Mouse (Mus musculus): ENCODE measurements around the gene Slc16a14.
"Not testable (repeated sequence)": the region's sequence is repeated elsewhere in the genome, so short reads cannot be mapped to it uniquely, and the experiment has no call there.

The Slc16a14 gene

DNA sequence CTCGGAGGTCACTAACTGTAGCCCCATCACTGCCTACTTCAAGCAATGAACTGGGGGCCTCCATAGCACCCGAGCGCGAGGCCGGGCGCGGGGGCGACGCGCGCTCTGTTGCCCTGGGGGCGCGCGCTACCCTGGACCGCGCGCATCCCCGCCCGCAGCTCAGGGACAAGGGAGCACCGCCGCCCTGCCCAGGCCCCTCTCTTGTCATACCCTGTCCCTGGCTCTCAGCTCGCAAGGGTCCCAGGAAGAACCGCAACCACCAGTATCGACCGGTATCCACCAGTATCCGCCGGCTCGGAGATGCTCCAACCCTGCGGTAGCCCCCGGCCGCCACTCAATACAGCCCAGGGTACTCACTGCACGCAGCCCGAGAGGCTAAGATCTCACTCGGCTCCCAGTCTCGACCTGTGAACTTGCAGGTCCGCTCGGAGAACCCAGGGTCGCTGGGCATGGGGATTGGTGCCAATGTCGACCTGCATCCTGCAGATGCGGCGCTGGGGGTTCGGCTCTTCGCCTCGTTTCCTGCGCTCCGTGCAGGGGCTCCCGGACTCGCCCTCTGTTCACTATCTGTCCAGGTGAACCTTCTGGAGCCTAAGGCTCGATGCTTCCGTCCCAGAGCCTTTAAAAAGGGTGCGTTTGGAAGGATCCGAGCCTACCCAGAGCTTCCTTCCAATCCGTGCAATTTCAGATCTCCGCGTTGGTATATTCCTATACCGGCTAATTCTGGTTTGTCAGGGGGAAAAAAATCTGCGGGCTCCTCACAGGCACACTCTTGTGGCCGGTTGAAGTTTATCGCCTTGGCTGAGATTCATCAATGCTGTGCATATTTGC is at the start of gene Slc16a14:
Gene Slc16a14 (minus strand): TSS at position 632 of the 831 bp plus-strand sequence.
- peak; percentile 69 for DNase-seq (ENCODE audit: extremely low spot score)

- not testable (repeated sequence) for DNase-seq (ENCODE audit: extremely low spot score)
Measured at GRCm38 (mm10) chr1:84961779-84962178, 26.8 kb upstream of the Slc16a14 start.

DNA sequence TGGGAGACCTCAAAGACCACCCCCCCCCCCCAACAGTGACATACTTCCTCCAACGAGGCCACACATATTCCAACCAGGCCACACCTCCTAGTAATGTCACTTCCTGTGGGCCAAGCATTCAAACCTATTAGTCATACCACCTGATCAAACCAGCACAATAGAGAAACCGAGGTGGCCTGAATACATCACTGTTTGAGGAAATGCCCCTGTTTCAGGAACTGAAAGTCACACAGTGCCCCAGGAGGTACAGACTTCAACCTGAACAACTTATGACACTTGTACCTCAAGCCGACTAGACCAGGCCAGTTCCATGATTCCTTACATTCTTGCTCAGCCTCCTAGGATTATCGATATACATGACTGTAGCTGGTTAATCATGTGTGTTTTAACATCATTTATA is 22.8 kb upstream of the Slc16a14 start:
- DNase-seq (ENCODE audit: extremely low spot score), result not testable (repeated sequence)

GRCm38 (mm10) chr1:84956771-84957170 is 21.8 kb upstream of the Slc16a14 start:
- not testable (repeated sequence) for DNase-seq (ENCODE audit: extremely low spot score)

DNA sequence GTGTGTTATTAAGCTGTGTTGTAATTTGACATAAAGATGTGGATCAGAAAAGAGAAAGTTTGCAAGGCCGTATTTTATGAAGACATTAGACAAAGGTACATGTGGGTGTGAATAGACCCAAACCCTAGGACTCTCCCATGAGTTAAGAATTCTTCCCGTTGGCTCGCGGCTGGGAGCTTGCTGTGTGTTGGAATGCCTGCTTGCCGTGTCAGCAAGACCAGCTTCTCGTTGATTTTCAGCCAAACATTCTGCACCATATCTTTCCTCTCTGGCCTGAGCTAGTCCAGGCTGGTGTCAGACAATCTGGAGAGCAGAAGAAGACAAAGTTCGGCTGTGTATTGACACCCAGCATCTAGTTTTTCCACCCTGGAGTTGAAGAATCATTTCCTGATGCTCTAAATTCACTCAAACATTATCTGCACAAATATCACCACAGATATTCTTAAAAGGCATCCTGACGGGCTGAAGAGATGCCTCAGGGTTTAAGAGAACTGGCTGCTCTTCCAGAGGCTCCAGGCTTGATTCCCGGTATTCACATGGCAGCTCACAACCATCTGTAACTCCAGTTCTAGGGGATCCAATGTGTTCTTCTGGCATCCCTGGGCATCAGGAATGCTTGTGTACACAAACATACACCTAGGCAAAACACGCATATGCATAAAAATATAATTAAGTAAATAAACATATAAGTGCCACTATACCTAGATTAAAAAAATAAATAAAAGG is 17.7 kb upstream of the Slc16a14 start:
- no peak for DNase-seq (ENCODE audit: extremely low spot score)

GRCm38 (mm10) chr1:84951566-84951965 is 16.6 kb upstream of the Slc16a14 start:
- no peak for DNase-seq (ENCODE audit: extremely low spot score)

GRCm38 (mm10) chr1:84947390-84947789 is 12.5 kb upstream of the Slc16a14 start:
- no peak for DNase-seq (ENCODE audit: extremely low spot score)

- DNase-seq (ENCODE audit: extremely low spot score), result no peak
Measured at GRCm38 (mm10) chr1:84945950-84946349, 11.0 kb upstream of the Slc16a14 start.

DNA sequence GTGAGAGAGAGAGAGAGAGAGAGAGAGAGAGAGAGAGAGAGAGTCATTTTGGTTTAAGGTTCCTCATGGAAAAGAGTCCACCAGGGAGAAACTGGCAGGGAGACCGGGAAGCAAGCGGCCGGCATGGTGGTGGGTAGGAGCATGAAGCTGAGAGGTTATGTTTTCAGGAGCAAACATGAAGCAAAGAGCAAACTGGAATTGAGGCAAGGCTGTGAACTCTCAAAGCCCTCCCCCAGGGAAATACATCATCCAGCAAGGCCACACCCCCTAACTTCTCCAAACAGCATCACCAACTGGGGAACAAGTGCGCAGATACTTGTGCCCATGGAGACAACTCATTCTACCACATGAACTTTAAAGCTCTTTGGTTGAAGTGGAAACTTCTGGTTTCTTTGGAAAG is 8.6 kb upstream of the Slc16a14 start:
- DNase-seq (ENCODE audit: extremely low spot score), result no peak

GRCm38 (mm10) chr1:84942666-84943065 is 7.7 kb upstream of the Slc16a14 start:
- no peak for DNase-seq (ENCODE audit: extremely low spot score)

- no peak for DNase-seq (ENCODE audit: extremely low spot score)
Measured at GRCm38 (mm10) chr1:84940322-84940721, 5.4 kb upstream of the Slc16a14 start.

GRCm38 (mm10) chr1:84939466-84939865 is 4.5 kb upstream of the Slc16a14 start:
- DNase-seq (ENCODE audit: extremely low spot score), result no peak

DNA sequence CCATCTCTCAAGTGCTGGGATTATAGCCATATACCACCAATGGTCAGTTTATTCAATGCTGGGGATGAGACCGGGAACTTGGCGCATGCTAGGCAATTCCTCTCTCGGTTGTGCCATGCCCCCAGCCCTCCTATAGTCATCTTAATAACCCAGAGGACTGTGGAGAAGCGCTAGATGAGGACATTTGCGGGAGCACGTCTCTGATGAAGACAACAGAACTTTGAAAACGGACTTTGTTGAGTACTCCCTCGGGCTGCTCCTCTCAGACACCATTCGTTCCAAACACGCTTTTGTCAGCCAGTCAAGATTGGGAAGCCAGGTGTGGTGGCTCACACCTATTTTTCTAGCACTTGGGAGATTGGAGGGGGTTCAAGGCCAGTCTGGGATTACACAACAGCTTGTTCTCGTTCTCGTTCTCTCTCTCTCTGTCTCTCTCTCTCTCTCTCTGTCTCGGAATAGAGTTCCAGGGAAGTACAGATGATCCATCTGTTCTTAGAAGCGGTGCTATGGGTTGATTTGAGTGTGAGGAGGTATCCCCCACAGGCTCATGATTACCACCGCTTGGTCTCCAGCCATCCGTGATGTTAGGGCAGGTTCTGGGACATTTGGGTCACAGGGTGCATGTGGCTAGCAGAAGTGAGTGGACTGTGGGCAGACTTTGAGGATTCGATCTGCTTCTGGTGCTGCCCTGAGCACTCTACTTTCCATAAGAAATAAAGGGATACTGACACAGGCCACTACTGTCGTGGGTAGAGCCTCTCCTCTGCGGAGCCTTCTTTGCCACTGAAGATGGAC is 2.0 kb upstream of the Slc16a14 start:
- DNase-seq (ENCODE audit: extremely low spot score), result no peak

DNA sequence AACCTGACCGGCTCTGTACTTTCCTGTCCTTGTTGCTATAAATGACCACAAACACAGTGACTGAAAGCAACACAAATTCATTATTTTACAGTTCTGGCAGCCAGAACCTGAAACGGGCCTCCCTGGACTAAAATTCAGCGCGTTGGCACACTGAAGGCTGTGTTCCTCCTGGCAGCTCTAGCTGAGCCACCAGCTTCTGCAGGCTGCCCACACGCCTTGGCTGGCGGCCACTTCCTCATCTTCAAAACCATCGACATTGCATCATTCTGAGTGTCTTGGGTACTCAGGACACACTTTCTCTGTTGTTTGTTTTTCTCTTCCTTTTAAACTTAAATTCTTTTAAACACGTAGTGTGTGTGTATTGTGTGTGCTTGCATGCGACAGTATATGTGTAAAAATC is 734 bp upstream of the Slc16a14 start:
- no peak for DNase-seq (ENCODE audit: extremely low spot score)

- DNase-seq (ENCODE audit: extremely low spot score), result peak; percentile 45
Measured at GRCm38 (mm10) chr1:84934151-84934502, 807 bp downstream of the Slc16a14 start.

- peak; percentile 73 for DNase-seq (ENCODE audit: extremely low spot score)
Measured at GRCm38 (mm10) chr1:84933472-84934150, 1.3 kb downstream of the Slc16a14 start.

DNA sequence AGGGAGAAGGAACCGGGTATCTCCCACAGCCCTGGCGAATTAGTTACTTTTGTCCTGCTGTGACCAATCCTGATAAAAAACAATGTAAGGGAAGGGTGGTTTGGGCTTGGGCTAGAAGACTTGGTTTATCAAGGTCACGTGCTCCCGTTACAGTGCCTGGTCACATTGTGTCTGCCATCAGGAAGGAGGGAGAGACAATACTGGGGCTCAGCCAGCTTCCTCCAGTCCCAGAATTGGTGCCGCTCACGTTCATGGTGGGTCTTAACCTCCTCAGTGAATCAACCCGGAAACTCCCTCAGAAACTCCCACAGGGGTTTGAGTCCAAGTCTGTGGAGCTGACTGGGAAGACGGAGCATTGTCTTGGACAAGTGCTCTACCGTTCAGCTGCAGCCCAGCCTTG is 9.3 kb downstream of the Slc16a14 start:
- DNase-seq (ENCODE audit: extremely low spot score), result no peak

DNA sequence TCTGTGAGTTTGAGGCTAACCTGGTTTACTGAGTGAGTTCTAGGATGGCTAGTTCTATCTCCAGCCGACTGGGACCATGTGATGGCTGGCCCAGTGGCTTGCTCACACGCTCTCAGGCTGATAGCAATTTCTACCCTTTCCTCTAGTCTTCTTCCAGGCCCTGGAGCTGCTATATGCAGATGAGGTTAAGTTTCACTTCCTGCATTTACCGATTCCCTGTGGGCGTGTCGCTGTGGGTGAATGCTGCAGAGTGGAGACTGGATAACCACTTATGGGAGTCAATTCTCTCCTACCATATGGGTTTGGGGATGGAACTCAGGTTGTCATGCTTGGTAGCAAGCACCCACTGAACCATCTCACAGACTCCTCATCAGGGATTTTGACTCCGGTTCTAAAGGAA is 10.8 kb downstream of the Slc16a14 start:
- DNase-seq (ENCODE audit: extremely low spot score), result no peak

DNA sequence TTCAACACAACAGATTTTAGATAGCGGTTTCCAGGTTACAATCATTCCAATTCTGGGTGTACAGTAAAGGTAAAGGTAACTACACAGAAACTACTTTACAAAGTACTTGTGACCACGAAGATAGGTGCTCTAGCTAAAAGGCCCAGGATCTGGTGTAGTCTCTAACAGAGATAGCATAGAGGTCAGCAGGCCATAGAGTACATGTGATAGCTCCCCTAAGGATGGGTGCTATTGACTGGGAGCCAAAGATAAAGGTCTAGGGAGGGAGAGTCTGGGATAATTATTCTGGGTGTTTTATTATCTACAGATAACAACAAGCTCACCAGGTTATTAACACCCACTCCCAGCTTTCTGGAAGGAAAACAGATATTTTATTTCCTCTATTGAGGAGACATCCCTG is 11.5 kb downstream of the Slc16a14 start:
- DNase-seq (ENCODE audit: extremely low spot score), result no peak

- no peak for DNase-seq (ENCODE audit: extremely low spot score)
Measured at GRCm38 (mm10) chr1:84918865-84919264, 16.1 kb downstream of the Slc16a14 start.

GRCm38 (mm10) chr1:84915010-84915409 is 19.9 kb downstream of the Slc16a14 start:
- DNase-seq (ENCODE audit: extremely low spot score), result no peak

DNA sequence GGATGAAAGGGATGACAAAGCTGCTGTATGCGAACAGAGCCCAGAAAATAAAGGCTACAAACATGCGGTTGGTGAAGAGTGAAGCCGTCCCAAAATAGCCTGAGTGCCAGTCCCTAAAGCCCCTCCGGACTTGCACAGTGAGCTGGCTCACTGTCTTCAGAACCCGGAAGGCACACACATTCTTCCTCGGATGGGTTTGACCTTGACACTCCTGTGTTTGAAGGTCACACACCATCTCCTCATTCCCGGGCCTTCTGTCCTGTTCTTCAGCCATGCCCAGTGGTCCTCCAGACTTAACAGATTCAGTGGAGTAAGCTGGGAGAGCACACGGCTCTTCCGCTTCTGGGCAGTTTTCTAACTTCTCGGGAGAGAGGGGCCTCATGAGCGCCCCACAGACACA is 22.4 kb downstream of the Slc16a14 start:
- DNase-seq (ENCODE audit: extremely low spot score), result no peak

Measured in embryo, embryonic 9.5 days (tissue).